In the genomic region with DNA sequence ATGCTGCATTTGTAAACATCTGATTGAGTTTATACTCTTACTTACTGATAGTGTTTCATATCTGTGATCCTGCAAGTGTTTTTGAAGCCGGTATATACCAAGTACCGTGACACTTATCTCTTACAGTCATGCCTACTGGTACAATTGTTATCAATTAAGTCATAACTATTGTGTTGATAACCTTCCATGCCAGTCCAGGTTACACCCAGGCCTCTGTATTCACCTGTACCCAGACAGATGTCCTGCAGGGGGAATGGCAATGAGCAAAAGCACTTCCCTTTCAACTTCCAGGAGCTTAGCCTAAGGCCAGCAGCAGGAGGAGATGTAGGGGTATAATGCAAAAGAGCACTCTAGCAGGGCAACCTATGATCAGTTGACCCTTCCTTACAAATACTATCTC, we compare ENCODE assay signal across 16 mouse cellular contexts.
DNase-seq lines count a peak whose midpoint lies in the region; ATAC-seq and TF ChIP-seq lines count a peak whose summit lies in the region.
"Had no signal": no experiment of that assay in that cellular context is flagged by ENCODE, and none has a peak within 500 bp of the region (broad histone marks: within the 10 kb centered on the region; RNA-seq: fewer than 3 reads in every experiment).

No protein-coding gene starts in this region.

- no peak overlapping the region for H3K9ac ChIP-seq in lung, embryonic 14.5 days
- no peak overlapping the region for H3K9ac ChIP-seq in midbrain, embryonic 11.5 days (ENCODE audit: low read length)
- H3K9ac ChIP-seq: liver, embryonic 15.5 days had no signal

- ATAC-seq in lung, embryonic 14.5 days (ENCODE audit: insufficient read depth) = no peak
- peak; percentile 47 for ATAC-seq in megakaryocyte-erythroid progenitor cell, adult 5-6 weeks (replicated peaks; ENCODE audit: low FRiP score, low TSS enrichment, poor library complexity, severe bottlenecking)
- no peak for ATAC-seq in midbrain, embryonic 11.5 days (ENCODE audit: low FRiP score)
- ATAC-seq: forebrain, embryonic 14.5 days; hindbrain, embryonic 16.5 days; midbrain, embryonic 16.5 days had no signal

- peaks cover 8% of the 10 kb centered on the region for H3K4me1 ChIP-seq in lung, embryonic 14.5 days (ENCODE audit: insufficient read depth)
- H3K4me1 ChIP-seq in midbrain, embryonic 11.5 days (ENCODE audit: control insufficient read depth, insufficient read depth, low read length) = no peaks in the 10 kb centered on the region
- H3K4me1 ChIP-seq: hindbrain, embryonic 10.5 days; liver, embryonic 15.5 days had no signal

- no peak for DNase-seq in gastrocnemius, adult 2 months
- DNase-seq in gastrocnemius, postnatal 10 days = no peak
- no peak for DNase-seq in lung, embryonic 14.5 days
- DNase-seq in lung, postnatal 4 days = no peak
- no peak for DNase-seq in midbrain, embryonic 11.5 days (ENCODE audit: low spot score, missing footprints)
- DNase-seq in MN1 (ENCODE audit: low spot score) = no peak
- DNase-seq: liver; right cerebral cortex, adult 18-20 months; thymus, postnatal 25 days had no signal

- TF ChIP-seq CTCF in gastrocnemius, adult 2 months (IDR thresholded peaks at IDR 0.05) = no peak
- no peak for TF ChIP-seq CTCF in lung, embryonic 14.5 days (IDR thresholded peaks at IDR 0.05; ENCODE audit: low read depth)

- H3K36me3 ChIP-seq in lung, embryonic 14.5 days (ENCODE audit: insufficient read depth) = no peaks in the 10 kb centered on the region
- no peaks in the 10 kb centered on the region for H3K36me3 ChIP-seq in midbrain, embryonic 11.5 days (ENCODE audit: control insufficient read depth, insufficient read depth, low read length)
- H3K36me3 ChIP-seq: hindbrain, embryonic 10.5 days; limb, embryonic 10.5 days; liver, embryonic 15.5 days had no signal

- no peaks in the 10 kb centered on the region for H3K27me3 ChIP-seq in lung, embryonic 14.5 days (ENCODE audit: insufficient read depth, low read length)
- H3K27me3 ChIP-seq in midbrain, embryonic 11.5 days (ENCODE audit: control insufficient read depth, insufficient read depth, low read length) = no peaks in the 10 kb centered on the region
- H3K27me3 ChIP-seq: liver, embryonic 15.5 days had no signal

- WGBS in lung, embryonic 14.5 days = 65% methylated on average over 2 of the region's 2 CpGs
- WGBS in midbrain, embryonic 11.5 days = 88% methylated on average over 2 of the region's 2 CpGs

- no peak overlapping the region for H3K4me2 ChIP-seq in lung, embryonic 14.5 days
- H3K4me2 ChIP-seq in midbrain, embryonic 11.5 days = no peak overlapping the region
- H3K4me2 ChIP-seq: liver, embryonic 15.5 days had no signal

- H3K27ac ChIP-seq in gastrocnemius, adult 2 months = peak overlapping the region; percentile 89
- 0 out of 2 replicates have a peak overlapping the region, but pooled peaks have one; percentile 13 for H3K27ac ChIP-seq in lung, embryonic 14.5 days (ENCODE audit: low read depth)
- no peak overlapping the region for H3K27ac ChIP-seq in midbrain, embryonic 11.5 days (ENCODE audit: low read depth, low read length)
- H3K27ac ChIP-seq: hindbrain, embryonic 10.5 days; limb, embryonic 10.5 days; liver, embryonic 15.5 days had no signal

- H3K4me3 ChIP-seq in gastrocnemius, adult 2 months = no peak overlapping the region
- no peak overlapping the region for H3K4me3 ChIP-seq in lung, embryonic 14.5 days (ENCODE audit: low read depth, low read length)
- no peak overlapping the region for H3K4me3 ChIP-seq in midbrain, embryonic 11.5 days (ENCODE audit: low read depth, low read length)
- H3K4me3 ChIP-seq: hindbrain, embryonic 10.5 days; limb, embryonic 10.5 days; liver, embryonic 15.5 days had no signal

- intact Hi-C loops in gastrocnemius, adult 2 months (cut with DNase I) = loop anchor here (5.0 kb wide), 1 partner anchor 122 kb away; no protein-coding TSS in a partner anchor

- no peaks in the 10 kb centered on the region for H3K9me3 ChIP-seq in lung, embryonic 14.5 days (ENCODE audit: low read depth, low read length)
- no peaks in the 10 kb centered on the region for H3K9me3 ChIP-seq in midbrain, embryonic 11.5 days (ENCODE audit: control insufficient read depth, low read length)
- H3K9me3 ChIP-seq: hindbrain, embryonic 10.5 days; limb, embryonic 10.5 days; liver, embryonic 15.5 days had no signal
